Mouse (Mus musculus): ENCODE data around the gene Clec2e. TPM values are rescaled to one million over a fixed set of nuclear protein-coding genes. Genes with fewer than 3 reads are reported as not detected.

Clec2e gene
- polyA plus RNA-seq (2014; fragmentation: Illumina TruSeq; extraction: RNeasy Lipid Tissue Mini Kit (QIAGEN cat#74804); ENCODE audit: low read depth, low replicate concordance), result 0.53 TPM

DNA sequence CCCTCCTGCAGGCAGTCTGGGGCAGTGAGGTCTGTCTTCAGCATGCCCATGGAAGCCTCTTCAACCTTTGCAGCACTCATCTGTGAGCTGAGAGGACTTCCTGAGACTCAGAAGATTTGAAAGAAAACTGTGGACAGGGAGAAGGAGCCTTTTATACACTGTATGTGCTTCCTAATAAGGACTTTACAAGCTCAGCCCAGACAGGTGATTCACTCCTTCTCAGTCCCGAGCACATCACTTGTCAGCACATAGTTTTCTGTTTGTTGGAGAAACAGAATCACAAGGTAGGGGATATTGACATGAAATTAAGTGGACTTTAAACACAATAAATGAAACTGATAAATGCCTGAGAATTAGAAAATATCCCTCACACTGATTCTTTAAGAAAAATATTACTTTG lies at the start of gene Clec2e:
Gene Clec2e (minus strand): TSS at position 120 of the 400 bp plus-strand sequence.

GRCm38 (mm10) chr6:129045601-129046000 lies 55.1 kb downstream of the Clec2e start, which contains the start of gene Klrb1f:
Klrb1f (plus strand) TSS chr6:129045901.

Other genes starting within 250 kb of the Clec2e start
- gene Clec2i, start 213.3 kb downstream of the Clec2e start, polyA plus RNA-seq (2014; fragmentation: Illumina TruSeq; extraction: RNeasy Lipid Tissue Mini Kit (QIAGEN cat#74804); ENCODE audit: low read depth, low replicate concordance), result 1.2 TPM
- 0.28 TPM for gene BC035044, start 209.8 kb downstream of the Clec2e start, polyA plus RNA-seq (2014; fragmentation: Illumina TruSeq; extraction: RNeasy Lipid Tissue Mini Kit (QIAGEN cat#74804); ENCODE audit: low read depth, low replicate concordance)
- gene Clec2g, start 166.5 kb downstream of the Clec2e start, polyA plus RNA-seq (2014; fragmentation: Illumina TruSeq; extraction: RNeasy Lipid Tissue Mini Kit (QIAGEN cat#74804); ENCODE audit: low read depth, low replicate concordance), result not detected
- gene Klrb1f, start 55.0 kb downstream of the Clec2e start, polyA plus RNA-seq (2014; fragmentation: Illumina TruSeq; extraction: RNeasy Lipid Tissue Mini Kit (QIAGEN cat#74804); ENCODE audit: low read depth, low replicate concordance), result 1.3 TPM
- gene Clec2d, start 79.7 kb upstream of the Clec2e start, polyA plus RNA-seq (2014; fragmentation: Illumina TruSeq; extraction: RNeasy Lipid Tissue Mini Kit (QIAGEN cat#74804); ENCODE audit: low read depth, low replicate concordance), result 156 TPM
- 0.97 TPM for gene Cd69, start 174.5 kb upstream of the Clec2e start, polyA plus RNA-seq (2014; fragmentation: Illumina TruSeq; extraction: RNeasy Lipid Tissue Mini Kit (QIAGEN cat#74804); ENCODE audit: low read depth, low replicate concordance)
- not detected for gene 4922502D21Rik, start 230.9 kb upstream of the Clec2e start, polyA plus RNA-seq (2014; fragmentation: Illumina TruSeq; extraction: RNeasy Lipid Tissue Mini Kit (QIAGEN cat#74804); ENCODE audit: low read depth, low replicate concordance)
- gene Clec12a, start 241.8 kb upstream of the Clec2e start, polyA plus RNA-seq (2014; fragmentation: Illumina TruSeq; extraction: RNeasy Lipid Tissue Mini Kit (QIAGEN cat#74804); ENCODE audit: low read depth, low replicate concordance), result 2.3 TPM

Data from kidney, adult 10 weeks (tissue).